Mouse (Mus musculus): Measurements from ENCODE around the gene Gabra3. TPM values are rescaled to one million over a fixed set of nuclear protein-coding genes. Genes with fewer than 3 reads are reported as not detected.
A peak's percentile ranks its signal among the peaks of the same experiment; 100 is the strongest.

The Gabra3 gene
- 29.5 and 42.2 TPM in 2 replicates for polyA plus RNA-seq (2014; fragmentation: Nextera tagmentation; extraction: Ambion mirVana)

DNA sequence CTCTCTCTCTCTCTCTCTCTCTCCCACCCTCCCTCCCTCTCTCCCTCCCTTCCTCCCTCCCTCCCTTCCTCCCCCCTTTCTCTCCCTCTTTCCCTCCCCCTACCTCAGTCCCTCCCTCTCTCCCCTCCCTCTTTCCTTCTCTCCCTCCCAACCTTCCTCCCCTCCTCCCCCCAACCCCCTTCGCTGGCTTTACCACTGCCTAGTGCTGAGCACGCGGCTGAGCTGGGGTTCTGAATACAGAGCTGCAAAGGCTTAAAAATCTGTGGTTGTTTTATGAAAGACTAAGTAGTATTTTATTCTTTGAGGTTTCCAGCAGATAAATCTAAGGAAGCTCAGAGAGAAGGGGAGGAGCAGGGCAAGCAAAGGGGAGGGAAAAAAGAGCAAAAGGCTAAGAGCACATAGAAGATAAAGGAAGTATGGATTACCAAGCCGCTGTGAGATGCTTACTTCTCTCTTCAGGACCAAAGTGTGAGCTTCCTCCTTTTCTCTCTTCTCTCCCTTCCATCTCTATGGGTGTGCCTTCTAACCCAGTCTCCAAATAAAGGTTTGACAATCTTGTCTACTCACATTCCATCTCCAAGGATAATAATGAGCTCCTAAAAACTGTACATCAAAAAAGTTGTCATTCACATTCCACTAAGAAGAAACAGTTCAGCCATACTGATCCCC lies at the start of gene Gabra3:
Gabra3 (minus strand) TSS at position 619 of the 669 bp plus-strand sequence.
- H3K27me3 ChIP-seq (ENCODE audit: control insufficient read depth, insufficient read depth, low read length): no peaks in the 10 kb centered on the region
- 10% methylated on average over 4 of the region's 4 CpGs for WGBS
- ATAC-seq (ENCODE audit: low FRiP score, low TSS enrichment) (peak; percentile 76; the same call in 1 of the 2 replicates), DNase-seq (peak; percentile 72)
- H3K4me3 ChIP-seq (replicated peaks; ENCODE audit: low read depth, low read length): peak within 1 kb of the TSS; percentile 44
- no peaks in the 10 kb centered on the region for H3K36me3 ChIP-seq (ENCODE audit: control insufficient read depth, insufficient read depth, low read length)
- peak within 1 kb of the TSS; percentile 51; the same call in 1 of the 2 replicates for H3K9ac ChIP-seq (replicated peaks; ENCODE audit: low read length)
- H3K9me3 ChIP-seq (ENCODE audit: control insufficient read depth, low read length): no peaks in the 10 kb centered on the region
- H3K4me1 ChIP-seq (ENCODE audit: control insufficient read depth, insufficient read depth, low read length): no peaks in the 10 kb centered on the region
- peak within 1 kb of the TSS; percentile 66 for H3K27ac ChIP-seq (replicated peaks; ENCODE audit: low read depth, low read length)
- peak within 1 kb of the TSS; percentile 50 for H3K4me2 ChIP-seq (ENCODE audit: low read length)

DNA sequence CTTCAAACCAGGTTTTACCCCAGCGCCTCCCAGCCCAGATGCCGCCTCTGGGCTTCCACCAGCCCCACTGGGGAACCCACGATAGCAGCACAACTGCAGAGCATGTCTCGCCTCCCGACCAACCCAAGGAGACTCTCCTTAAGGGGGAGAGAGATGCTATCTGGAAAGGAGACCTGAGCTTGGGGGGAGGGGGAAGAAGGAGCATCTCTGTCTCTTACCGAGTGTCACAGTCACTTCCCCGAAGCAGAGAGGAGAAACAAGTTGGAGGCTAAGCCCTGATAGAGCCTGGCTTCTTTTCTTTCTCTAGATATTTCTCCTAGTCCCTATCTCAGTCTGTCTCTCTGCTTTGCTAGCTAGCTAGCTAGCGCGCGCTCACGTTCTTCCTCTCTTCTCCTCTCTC lies 859 bp downstream of the Gabra3 start:
- Histone ChIP-seq H3K27me3 (ENCODE audit: control insufficient read depth, insufficient read depth, low read length) (no peaks in the 10 kb centered on the region), H3K4me2 (ENCODE audit: low read length) (peak overlapping the region; percentile 50), H3K36me3 (ENCODE audit: control insufficient read depth, insufficient read depth, low read length) (no peaks in the 10 kb centered on the region), H3K9ac (replicated peaks; ENCODE audit: low read length) (peak overlapping the region; percentile 51; the same call in 1 of the 2 replicates), H3K4me3 (replicated peaks; ENCODE audit: low read depth, low read length) (peak overlapping the region; percentile 44), H3K4me1 (ENCODE audit: control insufficient read depth, insufficient read depth, low read length) (no peaks in the 10 kb centered on the region), H3K9me3 (ENCODE audit: control insufficient read depth, low read length) (no peaks in the 10 kb centered on the region), H3K27ac (replicated peaks; ENCODE audit: low read depth, low read length) (peak overlapping the region; percentile 66)
- DNase-seq (peak; percentile 54), ATAC-seq (ENCODE audit: low FRiP score, low TSS enrichment) (peak; percentile 67)
- 6% methylated on average over 11 of the region's 11 CpGs for WGBS

DNA sequence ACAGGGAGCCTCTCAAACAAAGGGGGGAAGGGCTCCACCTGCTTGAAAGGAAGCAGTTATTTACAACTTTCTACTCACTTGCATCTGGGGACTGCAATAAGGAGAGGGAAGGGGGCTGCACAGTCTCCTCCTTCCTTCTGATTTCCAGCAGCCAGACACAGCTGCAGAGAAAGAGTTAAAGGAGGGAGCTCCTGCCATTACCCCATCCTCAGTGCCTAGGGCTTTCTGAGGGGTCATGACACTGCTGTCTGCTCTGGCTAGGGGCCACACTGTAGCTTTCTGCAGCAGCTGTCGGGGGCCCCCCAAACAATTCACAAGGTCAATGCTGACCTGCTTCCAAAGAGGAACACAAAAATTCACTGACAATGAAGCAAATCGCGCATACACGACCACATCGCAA lies 1.3 kb downstream of the Gabra3 start:
- DNase-seq: no peak
- H3K27me3 ChIP-seq (ENCODE audit: control insufficient read depth, insufficient read depth, low read length): no peaks in the 10 kb centered on the region
- H3K4me3 ChIP-seq (replicated peaks; ENCODE audit: low read depth, low read length): peak overlapping the region; percentile 44
- 19% methylated on average over 5 of the region's 5 CpGs for WGBS
- H3K9me3 ChIP-seq (ENCODE audit: control insufficient read depth, low read length): no peaks in the 10 kb centered on the region
- no peaks in the 10 kb centered on the region for H3K4me1 ChIP-seq (ENCODE audit: control insufficient read depth, insufficient read depth, low read length)
- peak overlapping the region; percentile 66 for H3K27ac ChIP-seq (replicated peaks; ENCODE audit: low read depth, low read length)
- H3K9ac ChIP-seq (replicated peaks; ENCODE audit: low read length): peak overlapping the region; percentile 51; the same call in 1 of the 2 replicates
- ATAC-seq (ENCODE audit: low FRiP score, low TSS enrichment): peak; percentile 58
- no peaks in the 10 kb centered on the region for H3K36me3 ChIP-seq (ENCODE audit: control insufficient read depth, insufficient read depth, low read length)
- H3K4me2 ChIP-seq (ENCODE audit: low read length): peak overlapping the region; percentile 50

DNA sequence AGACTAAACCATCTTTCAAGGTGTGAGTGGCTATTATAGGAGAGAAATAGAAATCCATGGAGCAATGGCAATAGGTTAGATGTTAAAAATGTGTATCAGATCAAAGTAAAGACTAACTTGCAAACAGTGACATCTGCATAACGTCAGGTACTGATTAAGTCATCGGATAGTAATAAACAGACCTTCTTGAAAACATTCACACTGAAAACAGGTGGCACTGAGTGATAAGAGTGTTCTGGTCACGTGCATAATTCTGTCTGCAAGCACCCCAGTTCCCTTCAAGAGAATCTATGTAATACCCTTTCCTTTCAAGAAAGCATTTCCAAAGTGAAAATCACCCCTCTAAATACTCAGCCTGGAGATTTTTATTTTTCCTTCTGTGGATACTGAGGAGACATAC lies 6.0 kb downstream of the Gabra3 start:
- 71% methylated on average over 3 of the region's 3 CpGs for WGBS
- no peaks in the 10 kb centered on the region for H3K27me3 ChIP-seq (ENCODE audit: control insufficient read depth, insufficient read depth, low read length)
- ATAC-seq (ENCODE audit: low FRiP score, low TSS enrichment): no peak
- no peak for DNase-seq
- H3K4me1 ChIP-seq (ENCODE audit: control insufficient read depth, insufficient read depth, low read length): no peaks in the 10 kb centered on the region
- H3K9ac ChIP-seq (replicated peaks; ENCODE audit: low read length): no peak overlapping the region
- H3K4me3 ChIP-seq (replicated peaks; ENCODE audit: low read depth, low read length): no peak overlapping the region
- no peak overlapping the region for H3K27ac ChIP-seq (replicated peaks; ENCODE audit: low read depth, low read length)
- no peaks in the 10 kb centered on the region for H3K36me3 ChIP-seq (ENCODE audit: control insufficient read depth, insufficient read depth, low read length)
- H3K4me2 ChIP-seq (ENCODE audit: low read length): no peak overlapping the region
- H3K9me3 ChIP-seq (ENCODE audit: control insufficient read depth, low read length): no peaks in the 10 kb centered on the region

DNA sequence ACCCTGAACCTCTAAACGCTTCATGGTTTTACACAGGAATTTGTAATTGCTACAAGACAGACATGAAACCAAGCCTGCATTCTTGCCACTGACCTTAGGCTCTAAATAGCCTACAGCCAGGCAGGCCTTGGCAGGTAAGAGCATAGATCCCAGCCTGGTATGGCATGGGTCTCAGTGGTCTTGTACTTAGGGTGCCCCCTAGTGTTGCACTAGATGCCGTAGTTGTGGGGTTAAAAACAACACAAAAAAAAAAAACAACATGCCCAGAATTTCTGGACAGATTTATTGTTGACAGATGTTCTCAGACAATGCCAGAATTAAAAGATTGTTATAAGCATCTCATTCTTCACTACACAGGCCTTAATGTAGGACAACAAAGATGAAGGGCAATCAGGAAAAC lies 12.0 kb downstream of the Gabra3 start:
- Histone ChIP-seq H3K9me3 (ENCODE audit: control insufficient read depth, low read length) (no peaks in the 10 kb centered on the region), H3K9ac (replicated peaks; ENCODE audit: low read length) (no peak overlapping the region), H3K4me3 (replicated peaks; ENCODE audit: low read depth, low read length) (no peak overlapping the region), H3K27me3 (ENCODE audit: control insufficient read depth, insufficient read depth, low read length) (no peaks in the 10 kb centered on the region), H3K27ac (replicated peaks; ENCODE audit: low read depth, low read length) (no peak overlapping the region), H3K4me1 (ENCODE audit: control insufficient read depth, insufficient read depth, low read length) (no peaks in the 10 kb centered on the region), H3K36me3 (ENCODE audit: control insufficient read depth, insufficient read depth, low read length) (no peaks in the 10 kb centered on the region), H3K4me2 (ENCODE audit: low read length) (no peak overlapping the region)
- 81% methylated on average over 2 of the region's 2 CpGs for WGBS
- ATAC-seq (ENCODE audit: low FRiP score, low TSS enrichment) (no peak), DNase-seq (no peak)

DNA sequence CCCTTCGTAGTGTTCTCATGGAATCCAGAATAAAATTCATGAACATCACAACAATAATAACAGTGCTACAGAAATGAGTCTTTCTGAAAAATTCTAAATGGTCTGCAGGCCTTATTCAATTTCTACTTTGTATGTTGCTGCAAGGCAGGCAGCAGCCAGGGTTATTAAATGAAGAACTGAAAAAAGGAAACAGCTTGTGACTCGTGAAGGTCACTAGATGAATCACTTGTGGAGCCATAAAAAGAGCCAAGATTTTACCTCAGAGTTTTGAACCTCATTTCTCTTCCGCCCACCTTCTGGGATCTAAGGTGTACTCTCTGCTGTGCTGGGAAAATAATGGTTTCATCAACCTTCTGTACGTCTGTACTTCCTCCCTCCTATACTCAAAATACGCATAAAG lies 159.4 kb downstream of the Gabra3 start:
- 90% methylated on average over 5 of the region's 5 CpGs for WGBS
- DNase-seq (no peak), ATAC-seq (ENCODE audit: low FRiP score, low TSS enrichment) (no peak)
- Histone ChIP-seq H3K27ac (replicated peaks; ENCODE audit: low read depth, low read length) (no peak overlapping the region), H3K4me2 (ENCODE audit: low read length) (no peak overlapping the region), H3K9ac (replicated peaks; ENCODE audit: low read length) (no peak overlapping the region), H3K4me3 (replicated peaks; ENCODE audit: low read depth, low read length) (no peak overlapping the region), H3K27me3 (ENCODE audit: control insufficient read depth, insufficient read depth, low read length) (no peaks in the 10 kb centered on the region), H3K36me3 (ENCODE audit: control insufficient read depth, insufficient read depth, low read length) (no peaks in the 10 kb centered on the region), H3K9me3 (ENCODE audit: control insufficient read depth, low read length) (no peaks in the 10 kb centered on the region), H3K4me1 (ENCODE audit: control insufficient read depth, insufficient read depth, low read length) (no peaks in the 10 kb centered on the region)

DNA sequence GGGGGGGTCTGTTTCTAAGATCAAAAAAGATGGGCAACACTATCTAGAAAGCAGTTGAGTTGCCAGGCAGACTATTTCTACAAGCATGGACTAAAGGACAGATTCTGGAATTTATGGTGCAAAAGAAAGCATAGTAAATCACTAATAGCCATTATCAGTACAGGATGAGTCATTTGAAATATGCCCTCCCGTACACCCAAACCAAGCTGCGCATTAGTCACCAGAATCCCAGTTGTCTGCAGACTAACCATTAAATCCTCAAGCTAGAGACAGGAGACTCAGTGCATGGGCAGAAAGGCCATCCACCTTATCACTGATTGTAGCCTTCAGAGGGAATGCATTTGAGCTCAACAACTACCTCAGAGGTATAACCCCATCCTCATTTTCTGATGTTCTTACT lies 166.8 kb downstream of the Gabra3 start:
- Histone ChIP-seq H3K4me3 (replicated peaks; ENCODE audit: low read depth, low read length) (no peak overlapping the region), H3K27ac (replicated peaks; ENCODE audit: low read depth, low read length) (no peak overlapping the region), H3K27me3 (ENCODE audit: control insufficient read depth, insufficient read depth, low read length) (no peaks in the 10 kb centered on the region), H3K9ac (replicated peaks; ENCODE audit: low read length) (no peak overlapping the region), H3K9me3 (ENCODE audit: control insufficient read depth, low read length) (no peaks in the 10 kb centered on the region), H3K4me2 (ENCODE audit: low read length) (no peak overlapping the region), H3K36me3 (ENCODE audit: control insufficient read depth, insufficient read depth, low read length) (no peaks in the 10 kb centered on the region), H3K4me1 (ENCODE audit: control insufficient read depth, insufficient read depth, low read length) (no peaks in the 10 kb centered on the region)
- 98% methylated on average over 2 of the region's 2 CpGs for WGBS
- no peak for ATAC-seq (ENCODE audit: low FRiP score, low TSS enrichment)
- DNase-seq: no peak

DNA sequence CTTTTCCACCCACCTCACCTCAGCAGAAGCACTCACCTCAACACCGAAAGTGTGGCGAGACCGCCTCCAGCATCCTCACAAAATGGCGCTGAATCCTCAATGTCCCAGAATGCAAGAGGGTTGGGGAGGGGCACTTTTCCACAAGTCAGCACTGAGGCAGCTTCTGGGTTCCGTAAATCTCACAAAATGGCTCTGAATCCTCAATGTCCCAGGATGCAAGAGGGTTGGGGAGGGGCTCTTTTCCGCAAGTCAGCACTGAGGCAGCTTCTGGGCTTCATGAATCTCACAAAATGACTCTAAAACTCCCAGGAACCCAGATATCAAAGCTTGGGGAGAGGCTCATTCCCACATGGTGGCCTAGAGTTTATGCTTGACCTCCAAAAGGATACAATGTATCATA lies 269.9 kb downstream of the Gabra3 start, which contains the start of gene Magea10:
Magea10 (minus strand) TSS at position 101 of the 400 bp plus-strand sequence.
- no peak within 1 kb of the TSS for H3K4me2 ChIP-seq (ENCODE audit: low read length)
- no peak within 1 kb of the TSS for H3K4me3 ChIP-seq (replicated peaks; ENCODE audit: low read depth, low read length)
- 93% methylated on average over 6 of the region's 6 CpGs for WGBS
- no peak within 1 kb of the TSS for H3K27ac ChIP-seq (replicated peaks; ENCODE audit: low read depth, low read length)
- DNase-seq (no peak), ATAC-seq (ENCODE audit: low FRiP score, low TSS enrichment) (no peak)
- H3K36me3 ChIP-seq (ENCODE audit: control insufficient read depth, insufficient read depth, low read length): no peaks in the 10 kb centered on the region
- H3K9ac ChIP-seq (replicated peaks; ENCODE audit: low read length): no peak within 1 kb of the TSS
- no peaks in the 10 kb centered on the region for H3K4me1 ChIP-seq (ENCODE audit: control insufficient read depth, insufficient read depth, low read length)
- no peaks in the 10 kb centered on the region for H3K27me3 ChIP-seq (ENCODE audit: control insufficient read depth, insufficient read depth, low read length)
- no peaks in the 10 kb centered on the region for H3K9me3 ChIP-seq (ENCODE audit: control insufficient read depth, low read length)
